Mouse (Mus musculus) right cerebral cortex, postnatal 10 days (tissue): ENCODE measurements around the gene Actc1.

Source experiments
- DNase-seq, 2 experiments: peaks; one replicate each; pipeline ENCODE4 v3.0.0; 2021; ENCODE audit warnings: low spot score in 2 of 2

Gene Actc1

GRCm38 (mm10) chr2:114050150-114050549 is 3.2 kb downstream of the Actc1 start:
- no peak for DNase-seq

GRCm38 (mm10) chr2:114049372-114049771 is 4.0 kb downstream of the Actc1 start:
- DNase-seq, result no peak

DNA sequence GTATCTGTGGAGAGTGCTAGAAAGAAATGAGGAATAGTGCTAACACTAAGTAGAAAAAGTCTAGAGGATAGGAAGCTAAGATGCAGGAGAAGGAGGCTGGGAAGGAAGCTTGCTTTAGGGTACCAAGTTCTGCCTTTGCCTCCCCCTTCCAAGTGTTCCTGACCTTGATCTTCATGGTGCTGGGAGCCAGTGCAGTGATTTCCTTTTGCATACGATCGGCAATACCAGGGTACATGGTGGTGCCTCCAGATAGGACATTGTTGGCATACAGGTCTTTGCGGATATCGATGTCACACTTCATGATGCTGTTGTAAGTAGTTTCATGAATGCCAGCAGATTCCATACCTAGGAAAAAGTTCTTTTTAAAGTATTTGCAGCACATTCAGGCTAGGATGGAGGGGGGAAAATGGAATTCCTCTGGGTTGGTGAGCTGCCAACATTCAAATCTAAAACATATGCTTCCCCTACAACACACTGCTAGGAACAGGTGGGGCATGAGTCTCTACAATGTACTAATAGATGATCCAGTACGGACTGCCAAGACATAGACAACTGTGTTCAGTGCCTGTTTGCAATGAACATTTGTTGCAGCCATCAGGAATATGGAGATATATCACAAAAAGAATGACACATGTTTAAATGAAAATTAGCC is 5.3 kb downstream of the Actc1 start:
- DNase-seq, result no peak

DNA sequence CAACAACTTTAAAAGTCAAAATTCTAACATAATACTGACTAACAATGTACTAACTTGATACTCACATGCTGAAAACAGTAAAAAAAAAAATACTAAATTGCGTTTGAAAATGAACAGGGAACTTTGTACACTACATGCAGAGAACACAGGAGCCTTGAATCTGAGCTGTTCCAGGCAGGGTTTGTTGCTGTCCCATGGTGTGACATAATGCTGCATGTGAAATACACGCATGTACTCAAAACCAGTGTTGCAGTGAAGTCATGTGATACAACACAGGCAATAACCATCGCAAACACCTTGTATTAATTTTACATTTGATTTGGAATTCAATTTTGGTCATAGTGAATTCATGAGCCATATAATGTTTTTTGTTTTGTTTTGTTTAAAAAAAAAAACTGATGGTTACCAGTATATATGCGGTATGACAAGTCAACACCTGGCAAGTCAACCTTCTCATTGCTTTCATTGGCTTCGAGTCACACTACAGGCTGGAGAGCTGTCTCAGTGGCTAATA is 7.1 kb downstream of the Actc1 start:
- DNase-seq, result no peak

DNA sequence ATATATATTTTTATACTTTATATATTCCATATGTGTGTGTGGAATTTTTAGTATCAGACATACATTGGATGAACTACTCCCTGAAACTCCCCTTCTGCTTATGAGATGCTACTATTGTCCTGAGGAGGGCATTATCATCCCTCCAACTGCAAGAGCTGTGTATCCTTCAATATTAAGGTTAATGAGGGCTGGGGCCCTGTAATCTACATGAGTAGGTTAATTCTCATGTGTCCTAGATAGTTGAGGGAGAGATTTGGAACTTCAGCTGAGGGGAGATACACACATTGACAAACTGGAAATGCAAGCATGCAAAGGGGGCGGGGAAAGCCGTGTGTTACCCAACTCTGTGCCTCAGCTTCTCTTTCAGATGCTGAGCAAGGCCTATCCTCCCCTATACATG is 15.4 kb downstream of the Actc1 start:
- DNase-seq, result no peak

- DNase-seq, result no peak
Measured at GRCm38 (mm10) chr2:114032259-114032658, 21.1 kb downstream of the Actc1 start.

DNA sequence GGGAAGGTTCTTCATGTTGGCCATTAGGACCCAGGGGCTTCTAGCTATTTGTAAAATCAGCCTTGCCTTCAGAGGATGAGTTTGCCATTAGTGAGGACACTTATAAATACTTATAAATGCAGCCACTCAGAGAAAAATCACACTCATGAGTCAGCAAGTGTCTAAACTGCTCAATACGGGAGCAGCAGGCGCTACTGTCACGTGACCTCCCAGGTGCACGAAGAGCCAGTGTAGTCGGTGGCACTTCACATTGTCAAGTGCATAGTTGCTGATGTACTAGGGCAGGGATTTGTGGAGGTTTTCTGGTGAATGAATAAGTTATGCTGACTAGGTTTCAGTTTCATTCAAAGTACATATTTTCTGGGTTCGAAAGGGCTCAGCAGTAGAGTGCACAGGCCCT is 30.0 kb downstream of the Actc1 start:
- DNase-seq, result no peak

DNA sequence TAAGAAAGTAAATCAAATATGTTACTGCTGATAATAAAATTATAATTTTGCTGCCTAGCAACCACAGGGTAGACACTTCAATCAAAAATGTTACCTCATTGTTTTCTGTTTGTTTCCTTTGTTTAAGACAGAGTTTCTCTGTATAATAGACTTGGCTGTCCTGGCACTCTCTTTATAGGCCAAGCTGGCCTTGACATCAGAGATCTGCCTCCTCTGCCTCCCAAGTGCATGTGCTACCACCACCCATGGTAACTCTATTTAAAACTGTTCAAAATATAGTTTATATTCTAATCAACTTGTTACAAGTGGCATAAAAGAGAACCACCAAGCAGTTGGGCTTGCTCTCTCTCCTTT is 33.2 kb downstream of the Actc1 start:
- DNase-seq, result no peak

DNA sequence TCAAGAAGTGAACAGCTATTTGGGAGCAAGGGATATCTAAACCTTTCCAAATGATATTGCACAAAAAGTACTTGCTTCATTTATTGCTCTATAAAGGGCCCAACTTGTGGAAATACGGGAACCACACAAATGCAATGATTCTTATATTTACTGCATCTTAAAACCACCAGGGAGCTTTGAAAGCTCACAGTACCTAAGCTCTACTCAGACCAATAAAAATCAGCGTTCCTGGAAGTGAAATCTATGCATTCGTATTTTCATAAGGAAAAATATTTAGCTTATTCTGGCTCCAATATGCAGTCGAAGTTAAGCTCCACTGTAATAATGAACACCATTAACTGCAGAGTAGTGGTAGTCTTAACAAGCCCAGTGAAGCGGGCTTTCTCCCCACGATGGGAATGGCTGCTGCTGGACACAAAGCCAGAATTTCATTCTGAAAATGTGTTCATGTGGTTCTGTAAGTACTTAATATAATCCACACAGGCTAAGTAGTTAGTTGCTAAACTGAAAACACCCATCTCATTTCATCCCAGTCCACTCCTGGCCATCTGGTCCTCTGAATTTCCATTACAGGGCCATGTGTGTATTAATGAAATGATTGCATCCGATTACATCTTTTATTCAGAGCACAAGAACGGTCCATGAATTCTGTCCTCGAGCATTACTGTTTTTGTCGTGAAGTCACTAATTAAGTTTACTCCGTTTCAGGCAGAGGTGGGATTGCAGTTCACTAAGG is 33.7 kb downstream of the Actc1 start:
- no peak for DNase-seq

- no peak for DNase-seq
Measured at GRCm38 (mm10) chr2:114018136-114018535, 35.2 kb downstream of the Actc1 start.

- DNase-seq, result peak in 1 of 2 experiments; percentile 51
Measured at GRCm38 (mm10) chr2:114014839-114015238, 38.5 kb downstream of the Actc1 start.

GRCm38 (mm10) chr2:114013846-114014245 is 39.5 kb downstream of the Actc1 start:
- DNase-seq, result peak in 1 of 2 experiments; percentile 35

DNA sequence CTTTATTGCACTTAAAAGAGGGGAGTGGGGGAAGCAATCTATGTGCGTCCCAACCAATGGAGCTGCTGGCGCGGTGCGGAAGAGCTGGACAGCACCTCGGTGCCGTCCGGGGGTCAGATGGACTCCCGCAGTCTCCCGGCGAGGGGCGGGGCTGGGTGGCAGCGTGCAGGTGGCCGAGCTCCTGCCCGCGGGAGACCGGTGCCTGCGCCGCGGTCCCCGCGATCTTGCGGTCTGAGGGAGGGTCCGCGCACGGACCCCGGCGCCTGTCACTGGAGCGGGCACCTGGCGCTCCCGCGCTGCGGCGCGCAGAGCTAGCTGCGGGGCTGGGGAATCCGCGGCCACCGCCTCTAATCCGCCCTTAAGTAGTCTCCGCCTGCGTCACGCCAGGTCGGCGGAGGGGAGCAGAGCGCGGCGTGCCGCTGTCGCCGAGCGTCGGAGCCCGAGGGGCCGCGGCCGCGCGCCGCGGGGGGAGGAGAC is 40.0 kb downstream of the Actc1 start, which contains the start of gene Gjd2:
Gjd2 (minus strand) TSS at position 325 of the 477 bp plus-strand sequence.
- peak; percentile 44 to 56 for DNase-seq

- DNase-seq, result peak; percentile 45 to 55
Measured at GRCm38 (mm10) chr2:114012749-114013211, 40.6 kb downstream of the Actc1 start.

DNA sequence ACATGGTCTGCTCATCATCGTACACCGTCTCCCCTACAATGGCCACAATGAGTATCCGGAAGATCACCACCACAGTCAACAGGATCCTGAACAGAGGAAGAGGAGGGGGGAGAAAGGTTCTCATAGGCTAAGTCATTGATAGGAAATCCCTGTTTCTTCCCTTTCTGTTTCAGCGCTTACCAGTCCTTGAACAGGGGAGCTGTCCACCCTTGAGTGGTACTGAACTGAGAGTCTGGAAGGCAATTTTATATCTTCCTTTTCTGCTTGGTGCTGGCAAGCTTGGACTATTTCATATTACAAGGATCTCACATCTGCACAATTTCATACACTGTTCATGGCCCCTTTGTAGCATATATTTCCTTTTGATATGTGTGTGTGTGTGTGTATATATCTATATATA is 41.5 kb downstream of the Actc1 start:
- DNase-seq, result no peak

DNA sequence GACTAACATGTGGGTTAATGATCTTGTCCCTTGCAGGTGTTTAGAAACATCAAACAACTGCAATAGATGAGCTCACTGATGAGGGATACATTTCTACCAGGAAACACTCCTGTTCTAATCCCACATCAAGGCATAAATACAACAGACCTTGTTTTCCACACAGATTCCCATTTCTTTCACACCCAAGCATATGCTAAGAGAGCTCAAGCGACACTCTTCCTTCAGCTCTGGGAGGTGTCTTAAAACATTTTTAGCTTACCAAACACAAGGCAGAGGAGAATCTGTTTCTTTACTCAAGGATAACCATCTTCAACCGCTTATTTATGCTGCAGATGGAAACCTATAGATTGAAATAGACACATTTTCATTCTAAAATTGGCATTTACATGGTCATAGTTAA is 45.0 kb downstream of the Actc1 start:
- no peak for DNase-seq

- no peak for DNase-seq
Measured at GRCm38 (mm10) chr2:113997484-113997883, 55.9 kb downstream of the Actc1 start.
